Mouse (Mus musculus) neural tube, embryonic 14.5 days (tissue): ENCODE data around the gene Rgp1. TPM values are rescaled to one million over a fixed set of nuclear protein-coding genes. Genes with fewer than 3 reads are reported as not detected.
A peak's percentile ranks its signal among the peaks of the same experiment; 100 is the strongest.

Experiments used
- ATAC-seq: fragments of 200-750 bp; cut with Nextera tagmentation; 2 replicates; pipeline ENCODE4 v1.8.0; 2017; ENCODE audit warnings: low read depth, mild to moderate bottlenecking, moderate TSS enrichment, moderate library complexity
- H3K27ac ChIP-seq: fragments of 300-500 bp; sonication (generic); 2 replicates; pipeline ENCODE4 v1.5.1; 2014; ENCODE audit warnings: low read depth, mild to moderate bottlenecking, control low read depth, low read length, moderate library complexity, mixed read lengths
- H3K27me3 ChIP-seq: fragments of 300-500 bp; sonication (generic); 2 replicates; pipeline ENCODE4 v1.6.1; 2014; ENCODE audit warnings: low read length; ENCODE audit not compliant: control insufficient read depth, insufficient read depth
- H3K36me3 ChIP-seq: fragments of 300-500 bp; sonication (generic); 2 replicates; pipeline ENCODE4 v1.6.1; 2014; ENCODE audit warnings: low read length, mixed read lengths; ENCODE audit not compliant: control insufficient read depth, insufficient read depth
- H3K4me1 ChIP-seq: fragments of 300-500 bp; sonication (generic); 2 replicates; pipeline ENCODE4 v1.6.1; 2014; ENCODE audit warnings: low read length; ENCODE audit not compliant: control insufficient read depth, insufficient read depth
- H3K4me2 ChIP-seq: fragments of 300-500 bp; sonication (generic); 2 replicates; pipeline ENCODE4 v1.6.1; 2014; ENCODE audit warnings: mild to moderate bottlenecking, low read depth, low read length, control low read depth
- H3K4me3 ChIP-seq: fragments of 300-500 bp; sonication (generic); 2 replicates; pipeline ENCODE4 v1.5.1; 2014; ENCODE audit warnings: low read depth, low read length, control low read depth, mixed read lengths
- H3K9ac ChIP-seq: fragments of 300-500 bp; sonication (generic); replicated peaks from 2 replicates; pipeline ENCODE4 v1.6.1; 2014; ENCODE audit warnings: low read depth, mild to moderate bottlenecking, control low read depth, low read length, mixed read lengths
- H3K9me3 ChIP-seq: fragments of 300-500 bp; sonication (generic); 2 replicates; pipeline ENCODE4 v1.6.1; 2016; ENCODE audit warnings: low read length; ENCODE audit not compliant: control insufficient read depth
- WGBS: fragments of 180-500 bp; shearing (Covaris S2); extraction: QIAGEN DNeasy Blood & Tissue Kit; methylation state at CpG from one replicate; pipeline ENCODE4 v1.1.7; 2014; 5-methylcytosine and 5-hydroxymethylcytosine counted together
- polyA plus RNA-seq: library from polyadenylated mRNA; unstranded; fragments of >200 nt; fragmentation: Nextera tagmentation; extraction: Ambion mirVana; gene quantifications from 2 replicates; pipeline ENCODE4 v1.2.1, GENCODE M21; 2014

Rgp1 gene
- polyA plus RNA-seq, 1 experiment from 2014 or later = 28.2 TPM

DNA sequence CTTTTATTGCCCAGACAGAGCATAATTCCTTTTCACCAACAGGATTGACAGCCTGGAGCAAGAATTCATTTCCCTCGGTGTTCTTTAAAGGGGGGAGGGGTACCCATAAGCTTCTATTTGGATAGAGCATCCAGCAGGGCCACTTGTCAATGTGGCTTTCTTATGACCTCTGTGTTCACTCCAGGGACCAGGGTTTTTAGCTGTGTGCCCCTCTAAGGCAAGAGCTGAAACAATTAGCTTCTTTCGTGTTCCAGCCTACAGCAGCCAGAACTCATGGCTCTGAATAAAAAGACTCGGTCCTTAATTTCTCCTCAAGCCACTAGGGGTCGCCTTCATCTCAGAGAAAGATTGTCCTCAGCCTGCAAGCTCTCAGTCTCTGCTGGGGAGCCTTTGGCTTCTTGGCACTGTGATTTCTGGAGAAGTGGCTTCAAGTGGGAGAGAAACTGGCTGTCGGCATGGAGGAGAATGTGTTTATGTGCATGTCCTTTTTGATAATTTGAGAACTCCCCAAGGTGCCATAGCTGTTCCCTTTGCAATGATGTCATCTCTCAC, 51.6 kb downstream of the Rgp1 start:
- H3K9me3 ChIP-seq = 0 out of 2 replicates have a peak, but pooled peaks cover 3% of the 10 kb centered on the region
- no peaks in the 10 kb centered on the region for H3K36me3 ChIP-seq
- no peaks in the 10 kb centered on the region for H3K27me3 ChIP-seq
- peaks cover 29% of the 10 kb centered on the region for H3K4me1 ChIP-seq
- peak; percentile 55 for ATAC-seq
- WGBS = under 1% methylated on average over 5 of the region's 5 CpGs
- peak overlapping the region; percentile 1; the same call in 1 of the 2 replicates for H3K4me2 ChIP-seq
- no peak overlapping the region for H3K9ac ChIP-seq
- H3K4me3 ChIP-seq = no peak overlapping the region
- peak overlapping the region; percentile 88 for H3K27ac ChIP-seq

DNA sequence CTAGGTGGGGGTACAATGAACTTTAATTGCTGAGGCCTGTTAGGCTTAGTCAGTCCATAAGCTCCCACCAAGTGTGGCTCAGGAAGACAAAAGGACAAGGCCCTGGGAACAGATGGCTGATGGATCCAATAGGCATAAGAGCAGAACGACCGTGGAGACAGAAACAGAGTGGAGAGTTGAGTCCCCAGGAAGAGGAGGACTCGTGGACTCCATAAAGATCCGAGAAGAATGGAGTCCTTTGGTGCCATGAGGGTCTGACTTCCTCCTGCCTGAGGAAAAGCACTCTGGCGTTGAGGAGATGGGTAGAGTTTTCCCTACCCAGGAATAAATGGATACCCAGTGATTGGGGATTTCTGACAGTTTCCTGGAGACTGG, 52.1 kb downstream of the Rgp1 start:
- 11% methylated on average over 5 of the region's 5 CpGs for WGBS
- no peaks in the 10 kb centered on the region for H3K27me3 ChIP-seq
- H3K36me3 ChIP-seq = no peaks in the 10 kb centered on the region
- peak overlapping the region; percentile 93 for H3K4me2 ChIP-seq
- ATAC-seq = peak; percentile 15; the same call in 1 of the 2 replicates
- H3K4me1 ChIP-seq = peaks cover 29% of the 10 kb centered on the region
- peak overlapping the region; percentile 53; the same call in 1 of the 2 replicates for H3K4me3 ChIP-seq
- H3K27ac ChIP-seq = peak overlapping the region; percentile 88
- no peaks in the 10 kb centered on the region for H3K9me3 ChIP-seq
- no peak overlapping the region for H3K9ac ChIP-seq

- Histone ChIP-seq H3K4me1 (peaks cover 29% of the 10 kb centered on the region), H3K9ac (peak within 1 kb of the TSS; percentile 91), H3K4me3 (peak within 1 kb of the TSS; percentile 53), H3K27ac (peak within 1 kb of the TSS; percentile 88), H3K36me3 (no peaks in the 10 kb centered on the region), H3K27me3 (no peaks in the 10 kb centered on the region), H3K4me2 (peak within 1 kb of the TSS; percentile 93), H3K9me3 (no peaks in the 10 kb centered on the region)
- WGBS = under 1% methylated on average over 36 of the region's 70 CpGs
- peak; percentile 57 for ATAC-seq
Measured at GRCm38 (mm10) chr4:43631046-43631955, 52.8 kb downstream of the Rgp1 start, which contains the start of gene Npr2. Gene Npr2 (plus strand): TSS chr4:43631935.

GRCm38 (mm10) chr4:43631956-43632920, 53.7 kb downstream of the Rgp1 start:
- Histone ChIP-seq H3K27ac (peak overlapping the region; percentile 88), H3K4me1 (peaks cover 29% of the 10 kb centered on the region), H3K36me3 (no peaks in the 10 kb centered on the region), H3K27me3 (no peaks in the 10 kb centered on the region), H3K9ac (peak overlapping the region; percentile 91), H3K9me3 (no peaks in the 10 kb centered on the region), H3K4me3 (peak overlapping the region; percentile 53), H3K4me2 (peak overlapping the region; percentile 93)
- peak; percentile 29 for ATAC-seq
- WGBS = 39% methylated on average over 42 of the region's 42 CpGs

DNA sequence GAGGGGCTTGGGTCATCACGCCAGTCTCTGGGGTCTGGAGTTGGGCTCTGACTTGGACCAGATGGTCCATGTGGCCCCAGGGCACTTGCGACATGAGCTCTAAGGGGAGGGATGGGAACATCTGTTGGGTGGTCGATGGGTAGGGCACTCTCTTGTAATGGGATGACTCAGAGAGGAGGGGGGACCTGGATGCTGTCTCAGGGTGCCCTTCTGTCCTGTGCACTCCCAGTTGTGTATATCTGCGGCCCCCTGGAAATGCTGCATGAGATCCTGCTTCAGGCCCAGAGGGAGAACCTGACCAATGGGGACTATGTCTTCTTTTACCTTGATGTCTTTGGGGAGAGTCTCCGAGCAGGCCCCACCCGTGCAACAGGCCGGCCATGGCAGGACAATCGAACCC, 54.8 kb downstream of the Rgp1 start:
- H3K9ac ChIP-seq = no peak overlapping the region
- peaks cover 29% of the 10 kb centered on the region for H3K4me1 ChIP-seq
- H3K27ac ChIP-seq = no peak overlapping the region
- H3K36me3 ChIP-seq = no peaks in the 10 kb centered on the region
- no peak overlapping the region for H3K4me3 ChIP-seq
- 66% methylated on average over 8 of the region's 8 CpGs for WGBS
- no peaks in the 10 kb centered on the region for H3K27me3 ChIP-seq
- ATAC-seq = no peak
- H3K9me3 ChIP-seq = no peaks in the 10 kb centered on the region
- H3K4me2 ChIP-seq = peak overlapping the region; percentile 93; the same call in 1 of the 2 replicates

- WGBS = 97% methylated on average over 2 of the region's 2 CpGs
- H3K4me1 ChIP-seq = peaks cover 29% of the 10 kb centered on the region
- ATAC-seq = no peak
- H3K36me3 ChIP-seq = no peaks in the 10 kb centered on the region
- no peak overlapping the region for H3K27ac ChIP-seq
- H3K4me2 ChIP-seq = no peak overlapping the region; the same call in 1 of the 2 replicates
- H3K9ac ChIP-seq = no peak overlapping the region
- H3K9me3 ChIP-seq = no peaks in the 10 kb centered on the region
- no peaks in the 10 kb centered on the region for H3K27me3 ChIP-seq
- no peak overlapping the region for H3K4me3 ChIP-seq
Measured at GRCm38 (mm10) chr4:43633736-43634135, 55.2 kb downstream of the Rgp1 start.

DNA sequence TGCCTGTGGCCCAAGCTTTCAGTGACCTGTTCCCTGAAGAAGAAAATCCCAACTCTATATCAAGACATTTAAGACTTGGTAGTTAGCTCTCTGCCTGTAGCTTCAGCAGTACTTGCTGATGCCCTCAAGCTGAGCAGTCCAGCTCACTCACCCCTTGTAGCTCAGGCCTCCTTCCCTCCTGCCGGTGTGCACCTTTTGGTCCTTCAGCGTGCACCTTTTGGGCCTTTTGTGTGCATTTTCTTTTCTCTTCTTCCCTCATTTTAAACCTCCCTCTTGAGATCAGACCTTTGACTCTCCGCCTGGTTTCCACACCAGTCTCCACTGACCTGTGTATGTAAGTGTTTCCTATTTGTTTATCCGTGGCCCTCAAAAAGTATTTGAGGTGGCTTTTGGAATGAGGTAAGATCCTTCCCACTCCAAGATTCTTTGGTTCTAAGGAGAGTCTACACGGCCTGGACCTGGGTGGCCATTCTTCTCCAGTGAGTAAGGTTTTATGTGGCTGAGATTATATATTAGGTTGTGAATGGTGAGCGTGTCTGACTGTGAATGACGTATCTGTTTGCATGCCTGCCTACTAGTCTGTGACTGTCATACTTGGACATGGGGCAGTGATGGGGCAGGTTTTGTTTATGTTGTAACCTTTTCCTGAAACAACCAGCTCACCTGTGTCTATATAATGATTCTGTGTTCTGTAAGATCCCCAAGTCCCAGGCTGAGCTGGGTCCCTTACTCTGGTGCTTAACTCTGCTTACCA, 56.3 kb downstream of the Rgp1 start:
- H3K9me3 ChIP-seq = no peaks in the 10 kb centered on the region
- H3K9ac ChIP-seq = no peak overlapping the region
- no peak for ATAC-seq
- no peak overlapping the region for H3K27ac ChIP-seq
- H3K4me1 ChIP-seq = peaks cover 29% of the 10 kb centered on the region
- H3K4me3 ChIP-seq = no peak overlapping the region
- H3K27me3 ChIP-seq = no peaks in the 10 kb centered on the region
- peak overlapping the region; percentile 11; the same call in 1 of the 2 replicates for H3K4me2 ChIP-seq
- no peaks in the 10 kb centered on the region for H3K36me3 ChIP-seq
- 89% methylated on average over 7 of the region's 7 CpGs for WGBS

DNA sequence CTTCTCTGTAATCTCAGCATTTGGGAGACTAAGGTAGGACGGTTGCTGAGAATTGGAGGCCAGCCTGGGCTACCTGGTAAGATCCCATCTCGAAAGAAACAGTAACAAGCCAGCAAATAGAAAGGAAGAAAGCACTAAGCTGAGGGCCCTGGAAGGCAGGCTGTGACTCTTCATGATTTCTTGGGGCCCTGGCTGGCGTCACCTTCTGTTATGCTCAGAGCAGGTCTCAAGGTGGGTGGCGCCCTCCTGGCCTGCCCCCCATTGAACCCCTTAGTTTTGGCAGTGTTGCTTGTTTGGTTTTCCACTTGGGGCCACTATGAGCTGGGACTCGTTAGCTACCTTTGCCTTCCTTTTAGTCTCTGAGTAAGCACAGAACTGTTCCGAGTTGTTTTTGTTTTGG, 58.2 kb downstream of the Rgp1 start:
- Histone ChIP-seq H3K36me3 (no peaks in the 10 kb centered on the region), H3K9ac (no peak overlapping the region), H3K27ac (no peak overlapping the region), H3K4me3 (no peak overlapping the region), H3K4me2 (no peak overlapping the region), H3K4me1 (peaks cover 21% of the 10 kb centered on the region), H3K9me3 (no peaks in the 10 kb centered on the region), H3K27me3 (no peaks in the 10 kb centered on the region)
- WGBS = 78% methylated on average over 6 of the region's 6 CpGs
- no peak for ATAC-seq
